Mouse (Mus musculus) spleen, postnatal 4 days (tissue): ENCODE data around the gene Ints12.

ENCODE experiments used
- DNase-seq, 2 experiments: peaks; one replicate each; pipeline ENCODE4 v3.0.0; 2022; ENCODE audit warnings: low spot score in 2 of 2

The Ints12 gene

DNA sequence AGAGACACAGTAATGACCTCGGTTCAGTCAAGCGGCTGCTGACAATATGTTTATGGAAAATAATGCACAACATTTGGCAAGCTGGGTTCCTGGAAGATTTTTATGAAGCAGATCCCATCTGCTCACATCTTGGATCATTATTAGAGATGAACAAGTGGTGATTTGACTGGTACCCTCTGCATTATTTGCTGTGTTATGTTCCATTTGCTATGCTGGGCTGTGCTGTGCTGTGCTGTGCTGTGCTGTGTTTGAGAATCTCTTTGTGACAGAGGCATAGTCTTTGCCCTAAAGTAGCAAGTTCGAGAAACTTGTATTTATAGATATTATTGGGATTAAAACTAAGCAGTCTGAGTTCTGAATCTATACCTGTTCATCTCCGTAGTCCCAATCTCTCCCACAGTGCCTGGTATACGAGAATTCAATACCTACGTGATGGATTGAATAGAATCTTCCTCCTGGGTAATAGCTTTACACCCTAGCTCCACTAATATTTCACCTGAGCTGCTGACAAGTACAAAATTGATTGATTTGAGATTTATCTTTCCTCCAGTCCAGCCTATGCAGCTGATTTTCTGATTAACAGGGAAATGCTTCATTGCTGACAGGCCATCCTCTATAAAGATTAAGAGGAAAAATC lies 53.0 kb downstream of the Ints12 start:
- no peak for DNase-seq

GRCm38 (mm10) chr3:133151629-133152028 lies 60.0 kb downstream of the Ints12 start:
- DNase-seq = no peak

GRCm38 (mm10) chr3:133152831-133153230 lies 61.2 kb downstream of the Ints12 start:
- no peak for DNase-seq

GRCm38 (mm10) chr3:133153629-133154028 lies 62.0 kb downstream of the Ints12 start:
- DNase-seq = no peak

DNA sequence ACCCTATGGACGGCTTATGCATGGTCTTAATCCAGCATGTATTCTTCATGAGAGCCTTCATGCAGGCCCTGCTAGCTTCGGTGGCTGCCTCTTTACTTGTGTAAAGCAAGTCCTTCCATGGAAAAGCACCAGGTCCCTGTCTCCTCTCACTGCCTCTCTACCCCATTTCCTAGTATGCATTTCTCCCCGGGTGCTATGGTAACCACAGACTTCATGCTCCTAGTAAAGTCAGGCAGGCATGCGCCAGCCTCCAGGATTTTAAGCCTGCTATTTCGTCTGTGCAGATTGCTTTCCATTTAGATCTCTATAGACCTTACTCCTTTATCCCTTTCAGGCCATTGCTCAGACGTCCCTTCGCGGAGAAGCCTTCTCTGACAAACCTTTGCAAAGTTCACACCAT lies 63.0 kb downstream of the Ints12 start:
- DNase-seq = no peak

DNA sequence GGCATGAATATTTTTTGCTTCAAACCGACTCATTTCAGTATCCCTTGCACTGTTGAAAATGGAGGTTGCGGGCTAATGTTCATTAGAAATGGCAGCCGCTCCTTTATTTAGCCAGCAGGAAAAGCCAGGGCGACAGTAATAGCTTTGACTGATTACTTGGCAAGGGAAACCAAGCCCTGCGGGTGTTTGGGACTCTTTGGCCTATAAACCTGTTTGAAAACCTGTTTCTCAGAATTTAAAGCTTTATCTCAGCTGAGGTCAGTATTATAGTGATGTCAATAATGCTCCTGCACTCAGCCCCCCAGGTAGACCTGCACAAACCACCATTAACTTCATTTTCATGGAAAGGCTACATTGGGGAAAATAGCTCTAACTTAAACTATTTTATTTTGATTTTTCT lies 66.6 kb downstream of the Ints12 start:
- no peak for DNase-seq
